Mouse (Mus musculus) MEL (cell line): ENCODE measurements at regions not wholly inside any gene's neighbourhood (a gene's known extent, or its start where the extent isn't known, plus 50 kb on each side); places are given as distances from the start of the nearest gene placed in this dataset.

ENCODE experiments used
- DNase-seq: peaks from one replicate; pipeline ENCODE4 v3.0.0; 2011; ENCODE audit warnings: low read depth, low spot score
- H3K27ac ChIP-seq: 2 replicates; pipeline ENCODE4 v1.5.1; 2012; ENCODE audit warnings: low read depth, mild to moderate bottlenecking, control low read depth, low read length, moderate library complexity; ENCODE audit not compliant: control insufficient read depth
- H3K27me3 ChIP-seq, 2 experiments: fragments of 150-350 bp in 1 of 2; sonication (generic) in 1 of 2; 2 replicates each; pipeline ENCODE4 v1.6.1; 2012; ENCODE audit warnings: low read length in 2 of 2, mild to moderate bottlenecking in 2 of 2, improper control_type of control experiment in 1 of 2, moderate library complexity in 1 of 2; ENCODE audit not compliant: insufficient read depth in 2 of 2, control insufficient read depth in 1 of 2
- H3K36me3 ChIP-seq, 2 experiments: 2 replicates each; pipeline ENCODE4 v1.6.1; 2012 to 2014; ENCODE audit warnings: low read length in 2 of 2, improper control_type of control experiment in 1 of 2, inconsistent platforms in 1 of 2, mild to moderate bottlenecking in 1 of 2; ENCODE audit not compliant: insufficient read depth in 2 of 2, control insufficient read depth in 1 of 2
- H3K4me1 ChIP-seq, 2 experiments: fragments of 150-350 bp in 1 of 2; sonication (generic) in 1 of 2; 2 replicates each; pipeline ENCODE4 v1.6.1; 2012; ENCODE audit warnings: low read length in 2 of 2, improper control_type of control experiment in 1 of 2, mild to moderate bottlenecking in 1 of 2; ENCODE audit not compliant: insufficient read depth in 2 of 2, control insufficient read depth in 1 of 2
- H3K4me3 ChIP-seq, 2 experiments: fragments of 150-350 bp in 1 of 2; sonication (generic) in 1 of 2; 2 replicates each; pipeline ENCODE4 v1.5.1; 2012; ENCODE audit warnings: low read depth in 2 of 2, low read length in 2 of 2, mild to moderate bottlenecking in 2 of 2, moderate library complexity in 2 of 2, control low read depth in 1 of 2, improper control_type of control experiment in 1 of 2; ENCODE audit not compliant: control insufficient read depth in 1 of 2, insufficient read depth in 1 of 2
- H3K79me2 ChIP-seq: 2 replicates; pipeline ENCODE4 v1.6.1; 2012; ENCODE audit warnings: mild to moderate bottlenecking, low read length, moderate library complexity; ENCODE audit not compliant: control insufficient read depth, poor library complexity, insufficient read depth
- H3K9ac ChIP-seq: 2 replicates; pipeline ENCODE4 v1.6.1; 2012; ENCODE audit warnings: low read depth, mild to moderate bottlenecking, control low read depth, low read length, moderate library complexity; ENCODE audit not compliant: control insufficient read depth, poor library complexity, severe bottlenecking
- H3K9me3 ChIP-seq: fragments of 150-350 bp; sonication (generic); replicated peaks from 2 replicates; pipeline ENCODE4 v1.6.1; 2012; ENCODE audit warnings: mild to moderate bottlenecking, low read length, improper control_type of control experiment, moderate library complexity; ENCODE audit not compliant: insufficient read depth
- BHLHE40 ChIP-seq: IDR thresholded peaks from 2 replicates; pipeline ENCODE4 v1.6.1; 2012; ENCODE audit warnings: low read depth, mild to moderate bottlenecking, inconsistent platforms, low read length, improper control_type of control experiment, borderline replicate concordance
- CHD1 ChIP-seq: IDR thresholded peaks from 2 replicates; pipeline ENCODE4 v1.6.1; 2012; ENCODE audit warnings: low read depth, mild to moderate bottlenecking, inconsistent platforms, low read length, improper control_type of control experiment
- E2F4 ChIP-seq: IDR thresholded peaks from 2 replicates; pipeline ENCODE4 v1.6.1; 2011; ENCODE audit warnings: low read depth, low read length, improper control_type of control experiment, borderline replicate concordance
- ELF1 ChIP-seq: IDR thresholded peaks from 2 replicates; pipeline ENCODE4 v1.6.1; 2014; ENCODE audit warnings: low read depth, mild to moderate bottlenecking, inconsistent platforms, low read length, improper control_type of control experiment, moderate library complexity
- ETS1 ChIP-seq: IDR thresholded peaks from 2 replicates; pipeline ENCODE4 v1.6.1; 2012; ENCODE audit warnings: low read depth, mild to moderate bottlenecking, inconsistent platforms, low read length, improper control_type of control experiment, moderate library complexity
- GABPA ChIP-seq: IDR thresholded peaks from 2 replicates; pipeline ENCODE4 v1.6.1; 2012; ENCODE audit warnings: low read depth, mild to moderate bottlenecking, inconsistent platforms, low read length, improper control_type of control experiment, moderate library complexity
- JUND ChIP-seq: IDR thresholded peaks from 2 replicates; pipeline ENCODE4 v1.6.1; 2011; ENCODE audit warnings: low read depth, mild to moderate bottlenecking, improper control_type of control experiment, low read length
- KAT2A ChIP-seq: conservative IDR thresholded peaks from 2 replicates; pipeline ENCODE4 v1.6.1; 2012; ENCODE audit warnings: low read depth, low read length, improper control_type of control experiment, inconsistent platforms
- MAFK ChIP-seq: IDR thresholded peaks from 2 replicates; pipeline ENCODE4 v1.6.1; 2011; ENCODE audit warnings: low read depth, mild to moderate bottlenecking, low read length, improper control_type of control experiment, borderline replicate concordance
- MAX ChIP-seq: IDR thresholded peaks from 2 replicates; pipeline ENCODE4 v1.6.1; 2011; ENCODE audit warnings: low read length, improper control_type of control experiment
- MAZ ChIP-seq: IDR thresholded peaks from 2 replicates; pipeline ENCODE4 v1.6.1; 2012; ENCODE audit warnings: low read depth, mild to moderate bottlenecking, inconsistent platforms, low read length, improper control_type of control experiment
- MXI1 ChIP-seq: IDR thresholded peaks from 2 replicates; pipeline ENCODE4 v1.6.1; 2011; ENCODE audit warnings: mild to moderate bottlenecking, low read depth, low read length, improper control_type of control experiment
- MYC ChIP-seq: IDR thresholded peaks from 2 replicates; pipeline ENCODE4 v1.6.1; 2011; ENCODE audit warnings: low read depth, mild to moderate bottlenecking, low read length, improper control_type of control experiment, moderate library complexity
- NELFE ChIP-seq: IDR thresholded peaks from 2 replicates; pipeline ENCODE4 v1.6.1; 2011; ENCODE audit warnings: low read depth, low read length, improper control_type of control experiment
- NRF1 ChIP-seq: IDR thresholded peaks from 2 replicates; pipeline ENCODE4 v1.6.1; 2014; ENCODE audit warnings: low read depth, mild to moderate bottlenecking, inconsistent platforms, low read length, improper control_type of control experiment, moderate library complexity; ENCODE audit not compliant: poor library complexity, insufficient read depth, severe bottlenecking
- POLR2A ChIP-seq, 2 experiments: IDR thresholded peaks; 2 replicates each; pipeline ENCODE4 v1.6.1; 2011 to 2012; ENCODE audit warnings: low read length in 2 of 2, mild to moderate bottlenecking in 2 of 2, control low read depth in 1 of 2, improper control_type of control experiment in 1 of 2, low read depth in 1 of 2, moderate library complexity in 1 of 2; ENCODE audit not compliant: control insufficient read depth in 1 of 2, insufficient read depth in 1 of 2, poor library complexity in 1 of 2
- POLR2AphosphoS2 ChIP-seq: IDR thresholded peaks from 2 replicates; pipeline ENCODE4 v1.6.1; 2011; ENCODE audit warnings: low read length, improper control_type of control experiment
- POLR2AphosphoS5 ChIP-seq: IDR thresholded peaks from 2 replicates; pipeline ENCODE4 v1.6.1; 2012; ENCODE audit warnings: low read depth, borderline replicate concordance, mild to moderate bottlenecking, inconsistent platforms, low read length, moderate library complexity, mixed read lengths
- RAD21 ChIP-seq: IDR thresholded peaks from 2 replicates; pipeline ENCODE4 v1.6.1; 2011; ENCODE audit warnings: mild to moderate bottlenecking, low read depth, low read length, improper control_type of control experiment
- RCOR1 ChIP-seq: IDR thresholded peaks from 2 replicates; pipeline ENCODE4 v1.6.1; 2012; ENCODE audit warnings: low read depth, mild to moderate bottlenecking, inconsistent platforms, low read length, improper control_type of control experiment
- SIN3A ChIP-seq: IDR thresholded peaks from 2 replicates; pipeline ENCODE4 v1.6.1; 2012; ENCODE audit warnings: low read length, improper control_type of control experiment, inconsistent platforms
- SMC3 ChIP-seq: IDR thresholded peaks from 2 replicates; pipeline ENCODE4 v1.6.1; 2011; ENCODE audit warnings: low read depth, low read length, improper control_type of control experiment
- TAL1 ChIP-seq: IDR thresholded peaks from 2 replicates; pipeline ENCODE4 v1.6.1; 2012; ENCODE audit warnings: mild to moderate bottlenecking, inconsistent platforms, low read length, moderate library complexity, mixed read lengths
- TCF12 ChIP-seq: IDR thresholded peaks from 2 replicates; pipeline ENCODE4 v1.6.1; 2014; ENCODE audit warnings: low read depth, mild to moderate bottlenecking, inconsistent platforms, low read length, improper control_type of control experiment, moderate library complexity
- UBTF ChIP-seq: IDR thresholded peaks from 2 replicates; pipeline ENCODE4 v1.6.1; 2012; ENCODE audit warnings: low read depth, mild to moderate bottlenecking, inconsistent platforms, low read length, improper control_type of control experiment, moderate library complexity, borderline replicate concordance; ENCODE audit not compliant: insufficient read depth
- USF2 ChIP-seq, 2 experiments: IDR thresholded peaks; 2 replicates each; pipeline ENCODE4 v1.6.1; 2011 to 2012; ENCODE audit warnings: improper control_type of control experiment in 2 of 2, low read length in 2 of 2, borderline replicate concordance in 1 of 2, inconsistent platforms in 1 of 2, low read depth in 1 of 2, mild to moderate bottlenecking in 1 of 2; ENCODE audit not compliant: insufficient read depth in 1 of 2
- ZKSCAN1 ChIP-seq: IDR thresholded peaks from 2 replicates; pipeline ENCODE4 v1.6.1; 2012; ENCODE audit warnings: low read depth, mild to moderate bottlenecking, inconsistent platforms, low read length, improper control_type of control experiment, moderate library complexity
- ZMIZ1 ChIP-seq: IDR thresholded peaks from 2 replicates; pipeline ENCODE4 v1.6.1; 2012; ENCODE audit warnings: low read depth, mild to moderate bottlenecking, inconsistent platforms, low read length, improper control_type of control experiment, moderate library complexity

- Histone ChIP-seq H3K9ac (no peak overlapping the region), H3K27me3 (no peaks in the 10 kb centered on the region), H3K27ac (no peak overlapping the region), H3K9me3 (no peaks in the 10 kb centered on the region), H3K4me3 (no peak overlapping the region), H3K4me1 (no peaks in the 10 kb centered on the region), H3K79me2 (no peaks in the 10 kb centered on the region), H3K36me3 (no peaks in the 10 kb centered on the region)
- DNase-seq = no peak
- TF ChIP-seq MAX (no peak), RCOR1 (no peak), ELF1 (no peak), ZMIZ1 (no peak), GABPA (no peak), TCF12 (no peak), E2F4 (no peak), POLR2AphosphoS5 (no peak), MYC (no peak), USF2 (IDR thresholded peaks at IDR 0.05; ENCODE audit: borderline replicate concordance in 1 of 2, insufficient read depth in 1 of 2, low read depth in 1 of 2, low read length in 2 of 2) (no peak), CHD1 (no peak), UBTF (no peak), ETS1 (no peak), SIN3A (no peak), MXI1 (no peak), POLR2A (IDR thresholded peaks at IDR 0.05; ENCODE audit: control insufficient read depth in 1 of 2, insufficient read depth in 1 of 2, low read depth in 1 of 2, low read length in 2 of 2, poor library complexity in 1 of 2) (no peak), MAZ (no peak), BHLHE40 (no peak), NELFE (no peak), KAT2A (no peak)
- TF ChIP-seq, all 39 proteins: peak for 0
Observed at GRCm38 (mm10) chr11:52602061-52602561, 162.3 kb upstream of the Fstl4 start.

- H3K9ac ChIP-seq = no peak overlapping the region
- no peaks in the 10 kb centered on the region for H3K36me3 ChIP-seq
- no peaks in the 10 kb centered on the region for H3K79me2 ChIP-seq
- no peaks in the 10 kb centered on the region for H3K27me3 ChIP-seq
- H3K9me3 ChIP-seq = no peaks in the 10 kb centered on the region
- H3K4me1 ChIP-seq = no peaks in the 10 kb centered on the region
- H3K27ac ChIP-seq = no peak overlapping the region
- no peak overlapping the region for H3K4me3 ChIP-seq
- no peak for TF ChIP-seq NRF1
- TF ChIP-seq GABPA = no peak
- no peak for TF ChIP-seq TAL1
- TF ChIP-seq POLR2AphosphoS2 = no peak
- no peak for TF ChIP-seq TCF12
- no peak for TF ChIP-seq ZKSCAN1
- no peak for TF ChIP-seq MAFK
- TF ChIP-seq ZMIZ1 = no peak
- no peak for TF ChIP-seq RCOR1
- no peak for TF ChIP-seq SIN3A
- TF ChIP-seq MYC = no peak
- no peak for TF ChIP-seq ETS1
- no peak for TF ChIP-seq POLR2AphosphoS5
- no peak for TF ChIP-seq MAZ
- TF ChIP-seq JUND = no peak
- no peak for TF ChIP-seq KAT2A
- no peak for TF ChIP-seq SMC3
- TF ChIP-seq USF2 (IDR thresholded peaks at IDR 0.05; ENCODE audit: borderline replicate concordance in 1 of 2, insufficient read depth in 1 of 2, low read depth in 1 of 2, low read length in 2 of 2) = no peak
- TF ChIP-seq ELF1 = no peak
- TF ChIP-seq RAD21 = no peak
- DNase-seq = no peak
Observed at GRCm38 (mm10) chr11:52602796-52603195, 161.6 kb upstream of the Fstl4 start.
